Mouse (Mus musculus) embryonic stem cell, embryonic (primary cell): Measurements from ENCODE around the gene Plekhg4.

ENCODE experiments used
- CTCF ChIA-PET, 4 experiments: fragments of 300-600 bp in 2 of 4; fragments of 350-600 bp in 2 of 4; sonication (Branson Sonifier 250); formaldehyde crosslinking; loops; one replicate each; lab custom pipeline; 2022; ENCODE audit warnings: inconsistent platforms in 2 of 4; lab: Charles Lee
- POLR2A ChIA-PET, 4 experiments: fragments of 300-600 bp in 2 of 4; fragments of 350-600 bp in 2 of 4; sonication (Branson Sonifier 250); formaldehyde crosslinking; loops; one replicate each; lab custom pipeline; 2022; ENCODE audit warnings: antibody characterized with exemption in 4 of 4, inconsistent platforms in 1 of 4; lab: Charles Lee

Plekhg4 gene

GRCm38 (mm10) chr8:105345061-105345975 lies 27.8 kb upstream of the Plekhg4 start:
- CTCF ChIA-PET: interaction anchor here in 1 of 4 experiments (0.9 kb wide), 1 partner anchor 86 kb away, joined by 3 read pairs; no protein-coding TSS in a partner anchor
- POLR2A ChIA-PET: interaction anchor here in 2 of 4 experiments (0.6 to 1.5 kb wide), 3 partner anchors 10 to 24 kb away, joined by 3 to 5 read pairs (median 3); no protein-coding TSS in a partner anchor

GRCm38 (mm10) chr8:105346611-105347427 lies 26.3 kb upstream of the Plekhg4 start:
- ChIA-PET POLR2A (interaction anchor here in 1 of 4 experiments (0.6 kb wide), 1 partner anchor 707 kb away, joined by 4 read pairs; no protein-coding TSS in a partner anchor), CTCF (interaction anchor here in 1 of 4 experiments (0.5 kb wide), 1 partner anchor 111 kb away, joined by 3 read pairs; no protein-coding TSS in a partner anchor)

- POLR2A ChIA-PET: interaction anchor here in 3 of 4 experiments (0.5 to 4.4 kb wide), 62 partner anchors 8 to 1617 kb away, joined by 3 to 32 read pairs (median 4); partner anchors contain the start of genes Tppp3 (in 2 of the 3), 4931428F04Rik (in 1 of the 3), Acd (in 1 of the 3) and B3gnt9 (in 1 of the 3)
- CTCF ChIA-PET: interaction anchor here (0.5 to 4.3 kb wide), 33 partner anchors 8 to 745 kb away, joined by 3 to 17 read pairs (median 5); partner anchors contain the start of genes 4931428F04Rik (in 2 of the 4), B3gnt9 (in 1 of the 4) and Tppp3 (in 1 of the 4)
These were observed 25.4 kb upstream of the Plekhg4 start, which contains the start of gene Fhod1 for GRCm38 (mm10) chr8:105347428-105348221. Fhod1 (minus strand) TSS chr8:105347953.

GRCm38 (mm10) chr8:105348450-105349095 lies 24.5 kb upstream of the Plekhg4 start, which contains the start of gene Slc9a5:
Slc9a5 (plus strand) TSS chr8:105348843.
- ChIA-PET POLR2A (interaction anchor here in 3 of 4 experiments (0.6 to 4.4 kb wide), 55 partner anchors 9 to 511 kb away, joined by 3 to 32 read pairs (median 4); partner anchors contain the start of genes Tppp3 (in 2 of the 3), 4931428F04Rik (in 1 of the 3), Acd (in 1 of the 3) and B3gnt9 (in 1 of the 3)), CTCF (interaction anchor here (0.5 to 4.3 kb wide), 28 partner anchors 9 to 746 kb away, joined by 3 to 17 read pairs (median 5); partner anchors contain the start of genes 4931428F04Rik (in 2 of the 4), Tppp3 (in 2 of the 4) and B3gnt9 (in 1 of the 4))

- ChIA-PET CTCF (interaction anchor here (0.7 to 4.3 kb wide), 17 partner anchors 10 to 401 kb away, joined by 3 to 17 read pairs (median 7); partner anchors contain the start of genes 4931428F04Rik (in 1 of the 4), B3gnt9 (in 1 of the 4) and Tppp3 (in 1 of the 4)), POLR2A (interaction anchor here in 3 of 4 experiments (0.6 to 4.4 kb wide), 30 partner anchors 10 to 1183 kb away, joined by 3 to 32 read pairs (median 4); partner anchors contain the start of genes E2f4 (in 2 of the 3), Tppp3 (in 2 of the 3), 4931428F04Rik (in 1 of the 3) and Lrrc29 (in 1 of the 3))
These were observed 23.8 kb upstream of the Plekhg4 start for GRCm38 (mm10) chr8:105349096-105349771.

GRCm38 (mm10) chr8:105350186-105350585 lies 22.9 kb upstream of the Plekhg4 start:
- ChIA-PET POLR2A (interaction anchor here (0.6 to 4.4 kb wide), 21 partner anchors 9 to 1184 kb away, joined by 3 to 32 read pairs (median 4); partner anchors contain the start of genes Tppp3 (in 2 of the 4), 4931428F04Rik (in 1 of the 4), E2f4 (in 1 of the 4) and Plekhg4 (in 1 of the 4)), CTCF (interaction anchor here (0.6 to 4.3 kb wide), 8 partner anchors 9 to 650 kb away, joined by 3 to 17 read pairs (median 4); no protein-coding TSS in a partner anchor)

- CTCF ChIA-PET: interaction anchor here in 1 of 4 experiments (0.7 kb wide), 1 partner anchor 21 kb away, joined by 4 read pairs; no protein-coding TSS in a partner anchor
- POLR2A ChIA-PET: interaction anchor here in 2 of 4 experiments (0.6 to 1.7 kb wide), 5 partner anchors 16 to 59 kb away, joined by 3 to 4 read pairs (median 3); partner anchors contain the start of genes Kctd19 (in 1 of the 2) and Plekhg4 (in 1 of the 2)
These were observed 19.4 kb upstream of the Plekhg4 start for GRCm38 (mm10) chr8:105353583-105354135.

- ChIA-PET POLR2A (interaction anchor here in 2 of 4 experiments (1.0 to 1.7 kb wide), 5 partner anchors 18 to 57 kb away, joined by 3 to 4 read pairs (median 4); partner anchors contain the start of genes E2f4 (in 1 of the 2), Lrrc29 (in 1 of the 2), Plekhg4 (in 1 of the 2) and Tmem208 (in 1 of the 2)), CTCF (interaction anchor here in 2 of 4 experiments (0.6 to 1.3 kb wide), 3 partner anchors 20 to 87 kb away, joined by 3 read pairs; partner anchors contain the start of gene 4931428F04Rik (in 1 of the 2))
These were observed 18.5 kb upstream of the Plekhg4 start for GRCm38 (mm10) chr8:105354549-105354948.

GRCm38 (mm10) chr8:105355179-105356024 lies 17.7 kb upstream of the Plekhg4 start:
- ChIA-PET CTCF (interaction anchor here in 1 of 4 experiments (0.6 to 1.3 kb wide), 2 partner anchors 19 to 66 kb away, joined by 3 read pairs; partner anchors contain the start of gene 4931428F04Rik), POLR2A (interaction anchor here in 3 of 4 experiments (0.7 to 1.7 kb wide), 4 partner anchors 25 to 66 kb away, joined by 3 to 4 read pairs (median 4); partner anchors contain the start of genes 4931428F04Rik (in 1 of the 3), E2f4 (in 1 of the 3), Lrrc29 (in 1 of the 3) and Tmem208 (in 1 of the 3))

GRCm38 (mm10) chr8:105356681-105357080 lies 16.4 kb upstream of the Plekhg4 start:
- ChIA-PET CTCF (interaction anchor here in 1 of 4 experiments (1.9 kb wide), 1 partner anchor 18 kb away, joined by 6 read pairs; no protein-coding TSS in a partner anchor), POLR2A (no interaction called here)

GRCm38 (mm10) chr8:105359208-105359607 lies 13.9 kb upstream of the Plekhg4 start:
- CTCF ChIA-PET: interaction anchor here (0.5 to 6.8 kb wide), 24 partner anchors 9 to 156 kb away, joined by 3 to 46 read pairs (median 4); partner anchors contain the start of genes Fhod1 (in 1 of the 4), Plekhg4 (in 1 of the 4), Slc9a5 (in 1 of the 4) and Tppp3 (in 1 of the 4)
- POLR2A ChIA-PET: interaction anchor here in 3 of 4 experiments (0.5 to 2.7 kb wide), 9 partner anchors 8 to 769 kb away, joined by 3 to 8 read pairs (median 5); partner anchors contain the start of genes Fhod1 (in 3 of the 3), 4931428F04Rik (in 1 of the 3) and Slc9a5 (in 1 of the 3)

GRCm38 (mm10) chr8:105359646-105360045 lies 13.4 kb upstream of the Plekhg4 start:
- CTCF ChIA-PET: interaction anchor here (0.5 to 6.8 kb wide), 24 partner anchors 10 to 156 kb away, joined by 3 to 46 read pairs (median 4); partner anchors contain the start of genes Fhod1 (in 1 of the 4), Plekhg4 (in 1 of the 4), Slc9a5 (in 1 of the 4) and Tppp3 (in 1 of the 4)

More at GRCm38 (mm10) chr8:105359646-105360045, 13.4 kb upstream of the Plekhg4 start:
- POLR2A ChIA-PET: interaction anchor here in 2 of 4 experiments (0.6 to 2.7 kb wide), 10 partner anchors 9 to 186 kb away, joined by 3 to 8 read pairs (median 4); partner anchors contain the start of genes Fhod1 (in 2 of the 2), Plekhg4 (in 1 of the 2) and Slc9a5 (in 1 of the 2)
